Mouse (Mus musculus) liver, adult 2 months (tissue): ENCODE measurements around the gene Zfp185. TPM values are rescaled to one million over a fixed set of nuclear protein-coding genes. Genes with fewer than 3 reads are reported as not detected.

Experiments used
- DNase-seq: peaks from one replicate; pipeline ENCODE4 v3.0.0-alpha.2; 2011; ENCODE audit warnings: low read depth, low spot score; ENCODE audit errors: extremely low read depth
- H3K27ac ChIP-seq: fragments of 200-500 bp; replicated peaks from 2 replicates; pipeline ENCODE4 v1.5.1; 2012; ENCODE audit warnings: low read depth, mild to moderate bottlenecking, control low read depth, inconsistent platforms, low read length; ENCODE audit not compliant: insufficient read depth
- H3K27me3 ChIP-seq: fragments of 200-500 bp; 2 replicates; pipeline ENCODE4 v1.6.1; 2012; ENCODE audit warnings: mild to moderate bottlenecking, moderate library complexity, low read length, inconsistent platforms; ENCODE audit not compliant: control insufficient read depth, insufficient read depth
- H3K36me3 ChIP-seq: fragments of 200-500 bp; 2 replicates; pipeline ENCODE4 v1.6.1; 2012; ENCODE audit warnings: low read length, inconsistent platforms; ENCODE audit not compliant: control insufficient read depth, insufficient read depth
- H3K4me1 ChIP-seq: fragments of 200-500 bp; 2 replicates; pipeline ENCODE4 v1.6.1; 2011; ENCODE audit warnings: low read length; ENCODE audit not compliant: control insufficient read depth, insufficient read depth
- H3K4me3 ChIP-seq: fragments of 200-500 bp; 2 replicates; pipeline ENCODE4 v1.5.1; 2011; ENCODE audit warnings: low read depth, mild to moderate bottlenecking, control low read depth, low read length, moderate library complexity; ENCODE audit not compliant: insufficient read depth
- H3K79me2 ChIP-seq: fragments of 200-500 bp; 2 replicates; pipeline ENCODE4 v1.6.1; 2012; ENCODE audit warnings: inconsistent platforms, mild to moderate bottlenecking, low read length, moderate library complexity; ENCODE audit not compliant: control insufficient read depth, insufficient read depth
- H3K9ac ChIP-seq: fragments of 200-500 bp; 2 replicates; pipeline ENCODE4 v1.6.1; 2012; ENCODE audit warnings: low read depth, mild to moderate bottlenecking, control low read depth, inconsistent platforms, low read length
- CTCF ChIP-seq: fragments of 200-500 bp; IDR thresholded peaks from 2 replicates; pipeline ENCODE4 v1.5.1; 2011; ENCODE audit warnings: low read depth, low read length, control low read depth
- POLR2A ChIP-seq: fragments of 200-500 bp; IDR thresholded peaks from 2 replicates; pipeline ENCODE4 v1.6.1; 2011; ENCODE audit warnings: low read length, control low read depth; ENCODE audit not compliant: insufficient read depth; ENCODE audit errors: extremely low read depth
- WGBS: fragments of 180-500 bp; shearing (Covaris S2); methylation state at CpG from one replicate; pipeline ENCODE4 v1.1.7; 2018; 5-methylcytosine and 5-hydroxymethylcytosine counted together
- polyA plus RNA-seq: library from polyadenylated mRNA; depleted of rRNA; stranded (reverse); fragments of >200 nt; gene quantifications from 2 replicates; pipeline ENCODE4 v1.2.3, GENCODE M21; 2012
- total RNA-seq: library from RNA; depleted of rRNA; stranded (reverse); fragments of >200 nt; gene quantifications from 2 replicates; pipeline ENCODE4 v1.2.3, GENCODE M21; 2014

Gene Zfp185
- total and polyA plus RNA-seq, 2 experiments: 0.15 to 0.18 TPM

GRCm38 (mm10) chrX:73038831-73039230, 51.7 kb downstream of the Zfp185 start:
- H3K27me3 ChIP-seq: no peaks in the 10 kb centered on the region
- no peaks in the 10 kb centered on the region for H3K79me2 ChIP-seq
- DNase-seq: no peak
- WGBS: 84% methylated on average over 8 of the region's 8 CpGs
- H3K4me1 ChIP-seq: no peaks in the 10 kb centered on the region
- H3K36me3 ChIP-seq: no peaks in the 10 kb centered on the region
- no peak for TF ChIP-seq POLR2A
- no peak for TF ChIP-seq CTCF
- no peak overlapping the region for H3K9ac ChIP-seq
- H3K4me3 ChIP-seq: no peak overlapping the region
- H3K27ac ChIP-seq: no peak overlapping the region

GRCm38 (mm10) chrX:73039666-73040065, 52.5 kb downstream of the Zfp185 start:
- Histone ChIP-seq H3K27me3 (no peaks in the 10 kb centered on the region), H3K79me2 (no peaks in the 10 kb centered on the region), H3K9ac (no peak overlapping the region), H3K4me3 (no peak overlapping the region), H3K36me3 (no peaks in the 10 kb centered on the region), H3K27ac (no peak overlapping the region), H3K4me1 (no peaks in the 10 kb centered on the region)
- no peak for DNase-seq
- WGBS: 88% methylated on average over 12 of the region's 12 CpGs
- TF ChIP-seq POLR2A (no peak), CTCF (no peak)

GRCm38 (mm10) chrX:73053860-73054563, 66.9 kb downstream of the Zfp185 start:
- no peaks in the 10 kb centered on the region for H3K4me1 ChIP-seq
- TF ChIP-seq POLR2A: no peak
- peak; percentile 94 for TF ChIP-seq CTCF
- no peaks in the 10 kb centered on the region for H3K27me3 ChIP-seq
- no peak overlapping the region for H3K27ac ChIP-seq
- H3K9ac ChIP-seq: no peak overlapping the region
- 8% methylated on average over 14 of the region's 14 CpGs for WGBS
- H3K79me2 ChIP-seq: no peaks in the 10 kb centered on the region
- no peaks in the 10 kb centered on the region for H3K36me3 ChIP-seq
- no peak overlapping the region for H3K4me3 ChIP-seq
- DNase-seq: peak; percentile 78

- Histone ChIP-seq H3K27ac (no peak overlapping the region), H3K4me1 (no peaks in the 10 kb centered on the region), H3K79me2 (no peaks in the 10 kb centered on the region), H3K36me3 (no peaks in the 10 kb centered on the region), H3K9ac (no peak overlapping the region), H3K27me3 (no peaks in the 10 kb centered on the region), H3K4me3 (no peak overlapping the region)
- WGBS: 85% methylated on average over 1 of the region's 1 CpGs
- TF ChIP-seq POLR2A (no peak), CTCF (no peak)
- DNase-seq: no peak
These were observed 74.4 kb downstream of the Zfp185 start for GRCm38 (mm10) chrX:73061528-73061927.

- DNase-seq: no peak
- no peaks in the 10 kb centered on the region for H3K36me3 ChIP-seq
- H3K27me3 ChIP-seq: no peaks in the 10 kb centered on the region
- no peaks in the 10 kb centered on the region for H3K4me1 ChIP-seq
- TF ChIP-seq CTCF: no peak
- TF ChIP-seq POLR2A: no peak
- H3K79me2 ChIP-seq: no peaks in the 10 kb centered on the region
- no peak overlapping the region for H3K9ac ChIP-seq
- WGBS: 52% methylated on average over 5 of the region's 5 CpGs
- no peak overlapping the region for H3K27ac ChIP-seq
- no peak overlapping the region for H3K4me3 ChIP-seq
These were observed 75.2 kb downstream of the Zfp185 start for GRCm38 (mm10) chrX:73062323-73062722.
